Mouse (Mus musculus): Measurements from ENCODE around the gene Gm3542. TPM values are rescaled to one million over a fixed set of nuclear protein-coding genes. Genes with fewer than 3 reads are reported as not detected.
"Not testable (repeated sequence)": the region's sequence is repeated elsewhere in the genome, so short reads cannot be mapped to it uniquely, and the experiment has no call there.

The Gm3542 gene
- polyA plus RNA-seq (2014; fragmentation: Nextera tagmentation; extraction: Ambion mirVana), result not detected in 2 replicates

GRCm38 (mm10) chr14:5334828-5335227 lies at the start of gene Gm3542:
Gene Gm3542, minus strand, starts transcription at chr14:5334928.
- not testable (repeated sequence) for H3K9ac ChIP-seq (ENCODE audit: low read length); H3K4me1 ChIP-seq (replicated peaks; ENCODE audit: control insufficient read depth, insufficient read depth, low read length); H3K36me3 ChIP-seq (ENCODE audit: control insufficient read depth, insufficient read depth, low read length); H3K4me3 ChIP-seq (ENCODE audit: low read depth, low read length); H3K27ac ChIP-seq (ENCODE audit: low read depth, low read length); ATAC-seq (replicated peaks; ENCODE audit: low FRiP score); H3K27me3 ChIP-seq (ENCODE audit: control insufficient read depth, insufficient read depth, low read length); H3K9me3 ChIP-seq (ENCODE audit: control insufficient read depth, low read length); H3K4me2 ChIP-seq (ENCODE audit: low read depth, low read length, severe bottlenecking); DNase-seq (ENCODE audit: low spot score)
- WGBS, result no CpG with 5 or more reads among the region's 2 CpGs

Other genes with a start within 250 kb of the Gm3542 start
- not detected in 2 replicates for gene Gm8279, start 203.4 kb downstream of the Gm3542 start, polyA plus RNA-seq (2014; fragmentation: Nextera tagmentation; extraction: Ambion mirVana)
- not detected in 2 replicates for gene Gm3317, start 170.4 kb downstream of the Gm3542 start, polyA plus RNA-seq (2014; fragmentation: Nextera tagmentation; extraction: Ambion mirVana)
- gene Gm8271, start 149.1 kb downstream of the Gm3542 start, polyA plus RNA-seq (2014; fragmentation: Nextera tagmentation; extraction: Ambion mirVana), result not detected in 2 replicates
- not detected in 2 replicates for gene Gm3526, start 74.3 kb downstream of the Gm3542 start, polyA plus RNA-seq (2014; fragmentation: Nextera tagmentation; extraction: Ambion mirVana)
- not detected in 2 replicates for gene Gm3500, start 54.1 kb upstream of the Gm3542 start, polyA plus RNA-seq (2014; fragmentation: Nextera tagmentation; extraction: Ambion mirVana)
- 1.5 and 1.6 TPM in 2 replicates for gene Gm3194, start 120.5 kb upstream of the Gm3542 start, polyA plus RNA-seq (2014; fragmentation: Nextera tagmentation; extraction: Ambion mirVana)
- not detected in 2 replicates for gene Gm8246, start 142.9 kb upstream of the Gm3542 start, polyA plus RNA-seq (2014; fragmentation: Nextera tagmentation; extraction: Ambion mirVana)
- not detected in 2 replicates for gene Gm3187, start 149.3 kb upstream of the Gm3542 start, polyA plus RNA-seq (2014; fragmentation: Nextera tagmentation; extraction: Ambion mirVana)
- gene Gm3488, start 166.7 kb upstream of the Gm3542 start, polyA plus RNA-seq (2014; fragmentation: Nextera tagmentation; extraction: Ambion mirVana), result 2.0 and 2.7 TPM in 2 replicates
- gene Gm3532, start 203.6 kb upstream of the Gm3542 start, polyA plus RNA-seq (2014; fragmentation: Nextera tagmentation; extraction: Ambion mirVana), result not detected in 2 replicates